Mouse (Mus musculus) common myeloid progenitor, adult 5-6 weeks (primary cell): Measurements from ENCODE around the gene Pcmtd2. TPM values are rescaled to one million over a fixed set of nuclear protein-coding genes. Genes with fewer than 3 reads are reported as not detected.
"Not testable (repeated sequence)": the region's sequence is repeated elsewhere in the genome, so short reads cannot be mapped to it uniquely, and the experiment has no call there.

Experiments used
- ATAC-seq: replicated peaks from 2 replicates; pipeline ENCODE4 v1.8.0; 2016; ENCODE audit warnings: low read depth, mild to moderate bottlenecking, moderate TSS enrichment, inconsistent platforms; ENCODE audit not compliant: poor library complexity, severe bottlenecking
- total RNA-seq: library from RNA; stranded (forward); fragments of 200-1000, 187-1606 nt; gene quantifications from 2 replicates; pipeline ENCODE4 v1.2.3, GENCODE M21; 2017

The Pcmtd2 gene
- total RNA-seq = 28.0 and 35.9 TPM in 2 replicates

- ATAC-seq = peak; percentile 98
These were observed at the start of gene Pcmtd2 for GRCm38 (mm10) chr2:181837372-181838292. TSS of gene Pcmtd2 (plus strand) at chr2:181837854.

GRCm38 (mm10) chr2:181789396-181789795 lies 48.3 kb upstream of the Pcmtd2 start:
- ATAC-seq = no peak

- ATAC-seq = not testable (repeated sequence)
These were observed 44.5 kb upstream of the Pcmtd2 start for GRCm38 (mm10) chr2:181793186-181793585.

- ATAC-seq = no peak
These were observed 42.0 kb upstream of the Pcmtd2 start for GRCm38 (mm10) chr2:181795641-181796130.

- ATAC-seq = no peak
These were observed 40.0 kb upstream of the Pcmtd2 start for GRCm38 (mm10) chr2:181797672-181798071.

- ATAC-seq = peak; percentile 42; the same call in 1 of the 2 replicates
These were observed 8.5 kb upstream of the Pcmtd2 start for GRCm38 (mm10) chr2:181829032-181829650.

GRCm38 (mm10) chr2:181832745-181833144 lies 4.9 kb upstream of the Pcmtd2 start:
- no peak for ATAC-seq

GRCm38 (mm10) chr2:181838293-181838680 lies 633 bp downstream of the Pcmtd2 start:
- ATAC-seq = no peak

GRCm38 (mm10) chr2:181845709-181846394 lies 8.2 kb downstream of the Pcmtd2 start:
- no peak for ATAC-seq

GRCm38 (mm10) chr2:181863791-181864535 lies 26.3 kb downstream of the Pcmtd2 start, which contains the start of gene Polr3k:
TSS of gene Polr3k (plus strand) at chr2:181864337.
- peak; percentile 98 for ATAC-seq

- ATAC-seq = no peak
These were observed 26.8 kb downstream of the Pcmtd2 start for GRCm38 (mm10) chr2:181864536-181864860.

- ATAC-seq = no peak
These were observed 29.3 kb downstream of the Pcmtd2 start for GRCm38 (mm10) chr2:181866931-181867330.

GRCm38 (mm10) chr2:181871039-181871438 lies 33.4 kb downstream of the Pcmtd2 start:
- ATAC-seq = no peak

GRCm38 (mm10) chr2:181878903-181879302 lies 41.2 kb downstream of the Pcmtd2 start:
- no peak for ATAC-seq

- ATAC-seq = no peak
These were observed 45.5 kb downstream of the Pcmtd2 start for GRCm38 (mm10) chr2:181883022-181883749.
